Mouse (Mus musculus): ENCODE measurements around the gene Olfr1373.

GRCm38 (mm10) chr11:52097596-52097995 lies 47.7 kb downstream of the Olfr1373 start:
- no peak for TF ChIP-seq GATA1 (IDR thresholded peaks at IDR 0.05; ENCODE audit: low read depth, low read length)
- TF ChIP-seq CTCF (IDR thresholded peaks at IDR 0.05 in 2 of 3, conservative IDR thresholded peaks at IDR 0.05 in 1 of 3; ENCODE audit: control insufficient read depth in 1 of 3, insufficient read depth in 1 of 3, low read depth in 2 of 3, low read length in 3 of 3, poor library complexity in 1 of 3, severe bottlenecking in 1 of 3): no peak
- TF ChIP-seq POLR2A (IDR thresholded peaks at IDR 0.05; ENCODE audit: control insufficient read depth in 1 of 2, insufficient read depth in 1 of 2, low read depth in 1 of 2, low read length in 2 of 2, poor library complexity in 1 of 2): no peak
- no peak for TF ChIP-seq ZNF384 (IDR thresholded peaks at IDR 0.05; ENCODE audit: low read depth, low read length)
- no peak for TF ChIP-seq GABPA (IDR thresholded peaks at IDR 0.05; ENCODE audit: low read depth, low read length)
- no peak for TF ChIP-seq TCF12 (IDR thresholded peaks at IDR 0.05; ENCODE audit: low read depth, low read length)
- TF ChIP-seq MYC (IDR thresholded peaks at IDR 0.05; ENCODE audit: low read depth, low read length): no peak
- no peak for TF ChIP-seq MAX (IDR thresholded peaks at IDR 0.05; ENCODE audit: low read length)
- TF ChIP-seq UBTF (IDR thresholded peaks at IDR 0.05; ENCODE audit: borderline replicate concordance, insufficient read depth, low read depth, low read length): no peak
- TF ChIP-seq MAZ (IDR thresholded peaks at IDR 0.05; ENCODE audit: low read depth, low read length): no peak
- no peak for TF ChIP-seq EP300 (IDR thresholded peaks at IDR 0.05; ENCODE audit: low read depth in 1 of 2, low read length in 2 of 2)
- no peak for TF ChIP-seq SIN3A (IDR thresholded peaks at IDR 0.05; ENCODE audit: low read length)
- TF ChIP-seq USF2 (IDR thresholded peaks at IDR 0.05; ENCODE audit: borderline replicate concordance in 1 of 2, insufficient read depth in 1 of 2, low read depth in 1 of 2, low read length in 2 of 2): no peak
- no peak for TF ChIP-seq USF1 (IDR thresholded peaks at IDR 0.05; ENCODE audit: low read depth, low read length)

Measured in MEL (cell line).